Mouse (Mus musculus) kidney, postnatal 14 days (tissue): ENCODE results near the gene Ccni.

Experiments used
- DNase-seq: peaks from one replicate; pipeline ENCODE4 v3.0.0; 2022; ENCODE audit warnings: mixed read lengths

The Ccni gene

DNA sequence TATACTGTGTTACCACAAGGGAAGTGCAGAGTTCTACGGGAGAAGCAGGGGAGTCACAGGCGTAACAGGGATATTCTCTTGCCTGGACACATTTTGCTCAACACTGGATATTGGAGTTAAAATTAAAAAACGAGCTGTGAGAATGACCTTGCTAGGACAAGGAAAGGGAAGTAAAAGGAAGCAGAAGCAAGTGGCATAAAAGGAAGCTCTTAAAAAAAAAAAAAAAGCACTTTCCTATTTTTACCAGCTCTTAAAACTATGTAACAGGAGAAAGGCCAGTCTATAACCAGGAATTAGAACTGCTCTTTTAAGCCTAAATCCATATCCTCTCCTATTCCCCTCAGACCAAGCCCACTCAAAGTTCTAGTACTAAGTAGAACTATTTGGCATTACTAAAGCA is 8.1 kb downstream of the Ccni start:
- DNase-seq = no peak

DNA sequence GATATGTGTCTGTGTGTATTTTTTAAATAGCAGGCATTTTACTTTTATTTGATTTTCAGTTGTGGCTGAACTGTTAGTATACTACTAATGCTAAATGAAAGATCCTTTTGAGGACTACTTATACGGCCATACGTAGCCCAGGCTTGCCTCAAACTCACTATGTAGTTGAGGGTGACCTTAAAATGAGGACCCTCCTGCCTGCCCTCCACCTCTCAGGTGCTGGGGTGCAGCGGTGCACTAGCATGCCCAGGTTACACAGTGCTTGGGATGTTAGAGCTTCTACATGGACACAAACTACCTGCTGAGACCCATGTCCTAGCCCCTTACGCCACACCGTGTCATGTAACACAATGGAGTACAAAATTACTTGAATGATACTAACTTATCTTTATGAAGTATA is 15.9 kb downstream of the Ccni start:
- DNase-seq = no peak

DNA sequence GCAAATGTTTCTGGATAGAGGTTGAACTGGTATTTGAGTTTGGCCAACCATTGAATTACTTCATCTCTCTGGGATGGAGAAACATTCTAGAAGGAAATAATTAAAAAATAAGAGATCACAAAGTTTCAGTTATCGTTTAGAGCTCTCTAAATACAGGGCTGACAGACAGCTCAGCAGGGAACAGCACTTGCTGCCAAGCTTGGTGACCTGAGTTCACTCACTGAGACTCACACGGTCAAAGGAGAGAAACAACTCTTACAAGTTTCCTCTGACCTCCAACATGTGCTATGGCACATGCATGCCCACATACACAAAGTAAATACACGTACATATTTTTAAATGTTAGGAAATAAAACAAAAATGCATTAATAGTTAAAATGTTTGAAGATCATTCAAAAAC is 16.7 kb downstream of the Ccni start:
- no peak for DNase-seq

DNA sequence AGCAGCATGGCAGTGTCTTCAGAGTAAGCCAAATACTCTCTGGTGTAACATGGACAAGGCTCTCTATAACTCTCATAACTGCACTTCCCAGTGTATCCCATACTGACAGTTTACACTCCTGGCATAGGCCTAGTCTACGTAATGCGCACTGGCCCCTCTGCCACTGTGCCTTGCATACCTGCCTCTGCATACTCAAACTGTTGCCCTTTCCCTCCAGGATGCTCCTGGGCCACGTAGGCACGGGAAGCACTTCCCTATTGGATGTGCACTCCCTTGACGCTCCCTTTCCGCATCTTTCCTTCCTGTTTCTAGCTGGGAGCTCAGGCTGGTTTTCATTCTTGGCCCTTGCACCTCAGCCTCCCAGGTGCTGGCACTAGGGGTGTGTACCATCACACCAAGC is 21.7 kb downstream of the Ccni start:
- no peak for DNase-seq

DNA sequence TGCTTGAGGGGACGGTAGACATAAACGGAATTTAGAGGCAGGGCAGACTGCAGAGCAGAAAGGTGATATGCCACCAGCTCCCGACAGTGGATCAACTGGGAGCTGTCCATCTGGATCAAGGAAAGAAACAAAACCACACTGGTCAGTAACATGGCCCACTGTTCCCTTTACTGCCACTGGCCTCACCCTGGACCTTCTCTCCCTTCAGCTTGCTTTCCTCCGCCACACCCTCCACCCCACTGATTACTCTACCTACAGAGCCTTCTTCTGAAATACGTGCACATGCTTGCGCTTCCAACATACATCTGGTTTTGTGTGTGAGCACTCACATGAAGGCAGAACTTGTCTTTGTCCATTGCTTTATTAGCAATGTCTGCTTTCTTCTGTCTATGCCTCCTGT is 23.0 kb downstream of the Ccni start:
- DNase-seq = no peak

DNA sequence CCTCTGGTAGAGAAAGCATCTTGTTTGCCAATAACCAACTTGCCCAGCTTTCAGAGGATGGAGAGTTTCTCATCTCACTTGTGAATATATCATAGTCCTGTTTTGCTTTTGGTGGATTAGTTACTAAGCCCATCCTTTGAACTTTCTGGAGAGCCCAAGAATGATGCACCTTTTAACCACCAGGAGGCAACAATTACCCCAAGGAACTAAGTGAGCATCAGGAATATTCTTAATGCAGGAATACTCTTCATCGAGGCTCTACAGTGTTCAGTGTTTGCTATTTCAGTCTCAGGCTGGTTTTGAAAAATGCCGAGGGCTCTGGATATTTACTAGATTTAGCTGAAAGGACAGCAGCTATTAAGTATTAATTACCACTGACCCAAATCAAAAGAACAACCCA is 26.0 kb downstream of the Ccni start:
- DNase-seq = peak; percentile 28

DNA sequence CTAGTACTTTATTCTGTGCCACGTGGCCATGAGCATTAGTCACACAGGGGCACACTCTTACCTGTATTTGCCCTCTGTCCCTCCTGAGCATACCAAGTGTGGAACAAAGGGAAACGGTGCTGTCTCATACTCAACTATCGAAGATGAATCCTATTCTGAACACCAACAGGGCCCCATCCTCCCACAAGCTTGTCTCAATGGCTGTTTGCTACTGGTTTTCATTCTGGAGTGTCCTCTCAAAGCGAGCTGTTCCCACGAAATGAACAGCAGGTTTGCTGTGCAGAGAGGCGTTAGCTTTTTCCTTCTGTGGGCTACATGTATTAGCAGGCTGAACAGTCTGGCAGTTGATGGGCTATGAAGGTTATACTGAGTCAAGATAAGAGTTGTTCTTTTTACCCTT is 27.7 kb downstream of the Ccni start:
- DNase-seq = no peak

DNA sequence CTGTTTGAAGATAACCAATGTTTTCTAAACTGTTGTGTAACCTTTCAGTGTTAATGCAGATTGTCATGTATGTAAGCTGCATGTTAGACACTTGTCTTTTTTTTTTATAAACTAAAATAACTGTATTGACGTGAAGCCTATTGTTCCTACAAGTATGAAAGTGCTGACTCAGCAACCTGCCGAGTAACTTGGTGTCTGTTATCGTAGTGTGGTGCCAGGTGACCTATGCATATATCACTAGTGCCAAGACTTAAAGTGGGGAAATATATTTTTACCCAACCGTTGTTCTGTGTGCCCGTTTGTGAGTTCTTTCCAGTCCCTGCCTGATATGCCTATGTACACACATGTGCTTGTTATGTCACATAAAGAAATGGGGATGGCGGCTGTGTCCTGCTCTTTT is 31.6 kb downstream of the Ccni start:
- no peak for DNase-seq

DNA sequence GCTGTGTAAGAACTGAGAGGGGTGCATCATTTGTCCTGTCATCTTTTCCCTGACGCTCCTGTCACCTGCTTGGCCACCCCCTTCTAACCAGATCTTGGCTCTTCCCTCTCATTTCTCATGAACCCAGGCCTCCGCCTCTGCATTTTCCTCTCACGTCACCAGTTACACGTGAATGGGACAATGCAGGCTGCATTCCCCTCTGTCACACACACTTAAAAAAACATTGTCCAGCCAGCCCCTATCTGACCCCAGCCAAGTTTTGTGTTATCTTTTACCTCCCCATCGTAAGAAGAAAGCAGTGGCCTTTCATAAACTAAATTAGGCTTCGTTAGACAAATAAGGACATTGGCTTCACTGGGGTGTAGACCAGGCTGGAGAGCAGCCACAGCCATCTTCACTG is 33.8 kb downstream of the Ccni start:
- no peak for DNase-seq

DNA sequence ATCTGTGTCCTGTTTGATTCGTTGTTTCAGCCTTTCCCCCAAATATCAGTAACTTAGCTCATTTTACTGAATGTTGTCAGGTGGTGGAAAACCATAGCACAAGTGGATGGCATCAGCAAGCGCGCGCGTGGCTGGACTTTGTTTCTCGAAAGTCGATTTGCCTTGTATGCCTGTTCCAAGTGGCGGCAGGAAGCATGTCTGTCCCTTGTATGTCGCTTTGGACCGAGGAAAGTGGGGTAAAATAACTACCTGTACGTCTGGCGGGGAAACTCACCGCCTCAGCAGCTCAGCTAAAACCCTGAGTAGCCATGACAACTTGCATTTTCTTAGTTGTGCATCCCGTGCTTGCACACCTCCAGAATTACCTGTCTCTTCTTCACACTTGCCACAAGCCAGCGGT is 34.9 kb downstream of the Ccni start:
- DNase-seq = no peak

DNA sequence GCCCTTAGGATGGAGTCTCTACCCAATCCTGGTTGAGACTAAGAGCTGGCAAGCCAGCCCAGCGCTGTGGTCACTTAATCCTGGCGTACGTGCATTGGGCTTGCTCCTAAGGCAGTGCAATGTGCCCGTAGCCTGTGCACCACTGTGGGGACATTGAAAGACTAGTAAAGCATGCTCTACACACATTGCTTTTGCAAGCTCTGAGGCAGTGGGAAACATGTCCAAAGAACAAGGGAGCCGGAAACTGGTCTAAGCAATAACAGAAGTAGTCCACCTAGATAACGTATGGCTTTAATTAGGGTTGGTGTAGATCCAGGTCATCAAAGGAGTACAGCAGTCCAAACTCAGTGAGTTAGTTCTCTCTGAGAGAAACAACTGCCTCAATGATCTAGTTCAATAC is 37.6 kb downstream of the Ccni start:
- DNase-seq = no peak

DNA sequence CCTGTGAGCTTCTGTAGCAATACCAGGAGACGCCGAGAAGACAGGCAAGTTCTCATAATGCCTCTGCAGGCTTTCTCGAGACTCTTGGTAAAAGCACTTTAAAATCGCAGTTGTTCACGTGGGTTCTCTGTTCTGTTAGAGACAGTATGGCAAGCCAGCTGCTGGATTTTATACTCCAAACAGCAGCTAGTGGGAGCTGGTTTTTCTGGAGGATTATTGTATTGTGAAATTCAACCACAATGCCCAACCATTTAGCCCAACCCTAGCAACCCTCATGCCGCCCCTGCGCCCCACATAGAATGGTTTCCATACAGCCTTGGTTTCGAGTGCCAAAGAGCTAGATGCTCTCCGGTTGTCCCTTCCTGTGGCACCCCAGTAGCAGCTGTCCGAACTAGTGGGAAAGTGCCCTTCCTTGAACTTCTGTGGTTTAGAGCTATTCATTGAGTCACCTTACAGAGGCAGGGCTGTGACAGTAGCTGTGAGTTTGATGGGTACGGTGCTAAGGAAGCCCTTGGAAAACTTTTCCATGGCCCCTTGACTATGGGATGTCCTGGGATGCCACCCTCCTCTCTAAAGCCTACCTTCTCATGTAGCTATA is 38.3 kb downstream of the Ccni start:
- no peak for DNase-seq

DNA sequence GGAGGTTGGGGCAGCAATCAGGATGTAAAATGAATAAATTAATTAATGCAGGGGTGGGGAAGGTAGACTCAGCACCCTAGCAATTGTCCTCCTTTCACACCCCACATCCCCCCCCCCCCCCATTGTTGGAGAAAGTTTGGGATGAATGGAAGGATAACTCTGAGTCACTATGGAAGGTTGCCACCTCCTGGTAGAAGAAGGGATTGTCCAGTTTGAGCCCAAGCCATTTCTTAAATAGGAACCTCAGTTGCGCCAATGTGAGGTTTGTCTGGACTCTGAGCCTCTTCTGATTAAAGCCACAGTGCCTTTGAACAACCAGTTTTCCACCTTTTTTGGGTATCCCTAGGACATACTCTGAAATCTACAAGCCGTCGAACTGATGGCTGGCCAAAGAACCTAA is 42.8 kb downstream of the Ccni start:
- DNase-seq = peak; percentile 76

DNA sequence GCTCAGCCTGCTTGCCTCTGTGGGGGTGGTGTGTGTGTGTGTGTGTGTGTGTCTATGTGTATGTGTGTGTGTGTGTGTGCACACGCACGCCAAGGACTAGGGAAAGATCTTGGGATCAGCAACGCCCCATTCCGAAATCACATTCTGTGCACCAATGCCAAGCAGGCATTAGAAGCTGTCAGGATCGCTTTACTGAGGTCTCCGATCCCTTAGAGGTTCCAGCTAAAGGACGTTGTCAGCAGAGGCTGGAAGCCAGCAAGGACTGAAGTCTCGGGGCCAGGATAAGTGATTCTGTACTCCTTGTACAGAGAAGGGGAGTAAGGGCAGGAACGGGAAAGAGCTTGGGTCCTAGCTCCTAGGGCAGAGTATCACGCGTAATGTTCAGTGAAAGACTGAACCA is 51.9 kb downstream of the Ccni start:
- DNase-seq = no peak

DNA sequence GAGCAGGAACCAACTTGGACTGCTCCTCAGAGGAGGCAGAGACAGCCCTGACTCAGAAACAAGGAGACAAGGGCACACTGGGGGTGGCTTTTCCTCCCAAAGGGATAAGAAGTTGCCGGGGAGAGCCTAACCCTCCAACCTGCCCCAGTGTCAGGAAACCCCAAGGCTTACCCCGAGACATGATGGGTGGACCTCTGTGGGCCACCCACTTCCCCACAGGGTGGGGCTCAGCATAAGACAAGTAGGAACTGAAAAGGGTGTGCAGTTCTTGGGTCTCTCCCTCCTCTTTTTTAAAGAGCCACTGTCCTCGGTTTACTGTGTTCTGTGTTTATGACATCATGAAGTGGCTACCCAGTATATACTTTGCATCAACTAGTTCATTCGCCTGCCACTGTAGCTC is 53.8 kb downstream of the Ccni start:
- DNase-seq = no peak

DNA sequence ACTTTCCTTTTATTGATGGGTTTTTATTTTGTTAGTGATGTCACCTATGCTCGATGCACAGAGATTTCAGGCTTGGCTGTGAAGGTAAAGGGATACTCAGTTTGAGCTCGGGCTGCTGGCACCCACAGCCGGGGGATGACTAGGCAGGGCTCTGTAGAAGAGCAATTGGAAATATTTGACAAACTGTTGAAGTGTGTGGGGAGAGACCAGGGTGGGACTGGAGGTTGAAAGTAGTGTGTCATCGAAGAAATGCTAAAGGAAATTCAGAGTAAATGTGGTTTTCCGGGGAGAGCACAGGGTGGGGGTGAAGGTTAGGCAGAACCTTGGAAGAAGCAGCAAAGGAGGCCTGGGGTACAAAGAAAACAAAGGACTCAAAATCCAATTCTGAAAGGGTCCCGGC is 54.3 kb downstream of the Ccni start:
- DNase-seq = no peak

DNA sequence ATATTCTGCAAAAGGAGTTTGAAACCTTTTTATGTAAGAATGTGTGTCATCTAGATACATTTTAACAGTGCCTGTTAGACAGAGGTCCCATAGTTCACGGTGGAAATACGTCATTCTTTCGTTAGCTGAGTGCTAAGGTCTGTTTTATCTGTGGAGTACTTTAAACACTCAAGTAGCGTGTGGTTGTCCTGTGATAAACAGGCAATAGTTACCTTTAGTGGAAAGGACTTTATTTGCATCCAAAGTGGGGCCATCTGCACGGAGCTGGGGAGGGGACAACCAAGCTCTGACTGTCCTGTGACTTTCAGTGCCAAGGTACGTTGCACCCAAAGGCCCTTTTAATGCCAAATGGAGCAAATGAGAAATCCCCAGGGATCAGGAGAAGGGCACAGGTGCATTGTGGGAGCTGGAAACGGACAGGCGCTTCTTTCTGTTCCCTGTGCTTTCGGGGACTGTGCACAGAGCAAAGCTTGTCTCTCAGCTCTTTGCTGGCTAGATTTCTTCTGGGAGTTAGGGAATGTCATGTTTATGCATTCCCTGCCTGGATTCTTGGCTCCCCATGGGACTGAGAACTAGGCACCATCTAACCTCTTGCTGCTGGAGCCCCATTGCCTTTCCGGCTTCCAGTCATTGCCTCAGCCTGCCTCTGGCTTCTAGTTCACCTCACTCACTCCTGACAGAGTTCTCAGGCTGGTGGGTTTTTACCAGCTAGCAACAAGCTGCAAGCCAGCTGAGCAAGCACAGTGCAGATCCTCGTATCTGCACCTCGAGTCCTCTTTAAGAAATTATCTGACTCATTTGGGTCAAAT is 56.1 kb downstream of the Ccni start:
- peak; percentile 38 for DNase-seq

DNA sequence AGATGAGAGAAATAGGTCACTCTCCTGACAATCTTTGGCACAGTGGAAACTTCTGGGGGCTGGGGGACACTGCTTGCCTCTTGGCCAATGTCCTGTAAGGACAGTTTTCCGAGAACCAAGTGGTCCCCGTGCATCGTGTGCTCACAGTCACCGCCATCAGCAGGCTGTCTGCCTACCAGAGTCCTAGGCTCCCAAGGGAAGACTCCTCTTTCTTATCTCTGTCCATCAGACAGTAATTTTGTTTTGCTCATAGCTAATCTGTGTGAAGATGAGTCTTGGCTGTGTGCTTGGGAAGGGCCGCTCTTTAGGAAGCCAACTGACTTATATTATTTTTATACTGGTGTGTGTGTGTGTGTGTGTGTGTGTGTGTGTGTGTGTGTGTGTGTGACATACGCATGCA is 60.8 kb downstream of the Ccni start:
- no peak for DNase-seq

DNA sequence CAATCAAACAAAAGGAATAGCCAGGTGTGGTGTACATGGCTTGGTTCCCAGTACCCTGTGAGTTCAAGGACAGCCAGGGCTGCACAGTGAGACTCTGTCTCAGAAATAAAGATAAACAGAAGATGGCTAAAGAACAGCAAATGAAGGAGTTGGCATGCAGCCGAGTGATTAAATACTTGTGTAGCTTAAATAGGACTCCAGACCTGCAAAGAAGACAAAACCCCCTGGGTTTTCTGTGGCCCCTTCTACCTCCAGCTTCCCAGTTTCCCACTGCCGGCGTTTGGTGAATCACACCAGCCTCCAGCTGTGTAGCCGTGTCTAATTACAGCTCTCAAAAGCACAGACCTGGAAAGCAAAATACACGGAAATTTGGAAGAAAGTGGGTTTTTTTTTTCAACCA is 61.4 kb downstream of the Ccni start:
- DNase-seq = no peak

DNA sequence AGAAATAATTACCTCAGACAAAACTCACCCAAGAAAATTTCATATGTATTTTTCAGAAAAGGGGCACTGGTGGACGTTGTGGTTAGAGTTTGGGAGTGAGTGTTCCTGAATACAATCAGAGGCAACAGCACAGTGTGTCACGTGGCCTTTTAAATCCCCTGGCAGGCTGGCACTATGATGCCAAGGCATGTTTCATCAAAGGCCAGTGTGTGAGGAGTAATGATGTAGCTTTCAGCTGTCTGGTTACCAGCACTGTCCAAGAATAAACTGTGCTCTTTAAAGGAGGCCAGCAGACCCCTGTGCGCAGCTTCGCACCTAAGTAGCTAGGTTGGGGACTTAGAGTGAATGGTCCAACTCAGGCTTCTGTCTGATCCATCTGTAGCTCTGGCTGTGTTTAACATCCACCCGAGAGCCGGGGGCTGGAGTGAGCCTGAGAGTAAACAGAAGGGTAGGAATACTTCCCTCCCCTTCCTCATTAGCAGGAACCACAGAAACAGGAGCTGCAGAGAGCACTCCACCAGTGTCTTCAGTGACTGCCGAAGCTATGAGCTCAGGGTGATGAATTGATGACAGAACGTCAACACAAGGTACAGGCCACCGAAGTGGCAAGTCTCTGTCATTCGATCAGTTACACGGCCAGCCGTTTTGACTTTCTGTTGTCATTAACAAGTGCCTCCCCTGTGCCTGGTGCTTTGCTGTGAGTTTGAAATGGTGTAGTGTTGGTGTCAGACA is 62.8 kb downstream of the Ccni start:
- no peak for DNase-seq

DNA sequence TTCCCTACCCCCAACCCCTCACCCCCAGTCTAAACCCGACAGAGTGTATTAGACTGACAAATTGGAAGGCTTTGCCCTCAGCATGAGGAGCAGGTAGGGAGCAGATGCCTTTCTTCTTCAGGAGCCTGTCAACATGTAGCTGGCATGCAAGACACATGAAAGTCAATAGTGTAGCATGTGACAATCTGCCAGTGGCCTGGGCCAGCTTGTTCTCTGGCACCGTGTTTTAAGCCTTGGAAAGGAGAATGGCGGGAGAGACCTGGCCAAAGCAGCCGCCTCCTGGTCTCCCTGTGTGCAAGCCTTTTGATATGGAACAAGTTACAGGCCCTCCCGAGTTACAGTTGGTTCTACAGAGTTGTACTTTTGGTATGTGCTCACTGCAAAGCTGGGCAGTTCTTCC is 65.5 kb downstream of the Ccni start:
- no peak for DNase-seq

DNA sequence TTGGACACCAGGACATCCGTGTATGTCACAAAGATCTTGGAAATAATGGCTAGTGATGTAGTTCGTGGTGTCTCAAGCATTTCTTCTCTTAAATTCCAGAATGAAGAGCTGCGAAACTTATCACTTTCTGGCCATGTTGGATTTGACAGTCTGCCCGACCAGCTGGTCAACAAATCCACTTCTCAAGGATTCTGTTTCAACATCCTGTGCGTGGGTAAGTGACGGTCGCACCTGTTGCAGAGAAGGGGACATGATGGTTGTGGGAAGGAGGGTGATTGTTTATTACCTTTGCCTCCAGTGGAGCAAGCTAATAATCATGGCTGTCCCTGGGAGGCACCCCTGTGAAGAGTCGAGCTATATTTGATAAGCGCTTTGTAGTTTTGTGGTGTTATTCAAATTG is 66.9 kb downstream of the Ccni start:
- no peak for DNase-seq

DNA sequence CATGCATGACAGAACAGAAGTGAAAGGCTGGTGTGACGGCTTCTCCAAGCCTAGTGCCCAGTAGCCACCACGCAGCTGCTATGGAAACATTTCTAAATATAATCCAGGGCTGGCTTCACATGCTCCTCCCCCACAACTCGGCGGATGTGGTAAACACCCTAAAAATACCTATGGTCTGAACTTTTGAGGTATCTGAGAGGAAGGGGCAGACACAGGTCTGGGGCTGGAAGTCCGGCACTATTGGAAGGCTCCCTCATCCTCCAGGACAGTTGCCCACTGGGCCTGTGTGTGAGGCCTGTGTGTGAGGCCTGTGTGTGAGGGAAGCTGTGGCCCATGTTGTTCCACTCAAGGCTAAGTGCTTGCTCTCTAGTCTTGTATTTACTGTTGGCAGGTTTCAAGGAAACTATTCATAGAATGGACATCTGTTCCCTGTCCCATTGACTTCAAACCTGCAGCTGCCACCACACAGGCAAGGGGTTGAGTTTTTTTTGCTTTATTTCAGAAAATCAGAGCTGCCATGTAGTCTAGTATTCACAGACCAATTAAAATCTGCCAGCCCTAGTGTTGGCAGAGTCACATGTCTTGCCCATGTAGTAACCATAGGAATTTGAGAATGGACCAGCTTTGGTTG is 69.2 kb downstream of the Ccni start:
- DNase-seq = no peak
